Mouse (Mus musculus): ENCODE data around the gene Isy1.

DNA sequence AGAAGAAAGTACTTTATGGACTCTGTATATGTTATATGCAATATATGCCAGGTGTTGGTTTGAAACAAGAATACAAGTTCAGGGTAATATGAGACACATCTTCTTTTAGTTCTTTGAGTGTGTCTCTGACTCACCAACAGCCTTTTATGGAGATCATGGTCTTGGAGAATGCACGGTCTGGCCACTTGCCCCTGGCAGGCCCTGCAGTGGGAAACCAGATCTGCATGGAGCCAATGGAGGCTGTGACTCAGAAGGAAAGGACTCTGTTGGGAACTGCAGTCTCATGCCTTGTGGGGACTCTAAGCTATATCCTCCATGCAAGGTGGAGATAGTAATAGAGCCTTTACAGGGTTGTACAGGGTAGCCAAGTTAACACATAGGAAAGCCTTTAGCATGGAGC is 36.5 kb upstream of the Isy1 start:
- no peak for TF ChIP-seq CTCF (IDR thresholded peaks at IDR 0.05; ENCODE audit: borderline replicate concordance, insufficient read depth, low read depth, low read length)
- no peak for TF ChIP-seq POLR2A (IDR thresholded peaks at IDR 0.05; ENCODE audit: borderline replicate concordance, insufficient read depth, low read length)
